Mouse (Mus musculus) neutrophil, adult 5-6 weeks (primary cell): Measurements from ENCODE around the gene Inpp5f. TPM values are rescaled to one million over a fixed set of nuclear protein-coding genes. Genes with fewer than 3 reads are reported as not detected.
"Not testable (repeated sequence)": the region's sequence is repeated elsewhere in the genome, so short reads cannot be mapped to it uniquely, and the experiment has no call there.

Experiments
- ATAC-seq: fragments of 151-379, 151-347 bp; 2 replicates; pipeline ENCODE4 v1.8.0; 2017; ENCODE audit warnings: mild to moderate bottlenecking, moderate TSS enrichment; ENCODE audit not compliant: insufficient number of reproducible peaks, poor library complexity, low FRiP score, severe bottlenecking; ENCODE audit errors: extremely low read depth
- total RNA-seq: library from RNA; stranded (forward); fragments of 200-1000 nt; gene quantifications from 2 replicates; pipeline ENCODE4 v1.2.3, GENCODE M21; 2017

Inpp5f gene
- total RNA-seq, 1 experiment from 2014 or later: 67.3 TPM

- no peak for ATAC-seq
Observed at GRCm38 (mm10) chr7:128591345-128592084, 19.6 kb upstream of the Inpp5f start.

GRCm38 (mm10) chr7:128592118-128592935 lies 18.8 kb upstream of the Inpp5f start:
- ATAC-seq: no peak

DNA sequence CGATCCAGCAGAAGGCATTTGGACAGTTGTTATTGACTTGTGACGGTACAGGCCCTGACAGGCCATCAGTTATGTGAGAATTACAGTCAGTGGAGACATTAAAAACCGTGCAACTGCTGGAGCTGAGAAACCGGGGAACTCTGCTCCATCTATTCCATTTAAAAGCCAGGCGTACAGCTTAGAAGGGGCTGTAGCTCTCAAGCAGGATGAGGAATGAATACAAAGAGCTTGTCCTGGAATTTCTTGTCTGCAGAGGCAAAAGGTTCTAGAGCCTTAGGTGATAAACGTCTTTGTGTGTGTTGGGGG lies 18.2 kb upstream of the Inpp5f start:
- no peak for ATAC-seq

DNA sequence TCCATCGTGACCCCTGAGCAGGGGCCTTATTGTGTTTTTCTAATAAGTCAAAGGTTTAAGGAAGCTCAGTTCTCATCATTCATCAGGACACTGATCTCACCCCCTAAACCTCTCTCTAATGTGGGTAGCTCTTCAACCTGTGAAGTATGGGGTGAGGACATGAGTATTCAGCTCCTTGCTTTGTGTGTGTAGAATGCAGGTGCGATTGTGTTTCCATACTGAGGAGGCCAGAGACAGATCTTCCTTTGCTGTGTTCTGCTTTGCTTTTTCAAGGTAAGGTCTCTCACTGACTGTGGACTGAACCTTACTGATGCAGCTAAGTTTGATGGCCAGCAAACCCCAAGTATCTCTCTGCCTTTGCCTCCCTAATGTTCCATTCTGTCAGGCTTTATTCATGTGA lies 14.9 kb upstream of the Inpp5f start:
- no peak for ATAC-seq

DNA sequence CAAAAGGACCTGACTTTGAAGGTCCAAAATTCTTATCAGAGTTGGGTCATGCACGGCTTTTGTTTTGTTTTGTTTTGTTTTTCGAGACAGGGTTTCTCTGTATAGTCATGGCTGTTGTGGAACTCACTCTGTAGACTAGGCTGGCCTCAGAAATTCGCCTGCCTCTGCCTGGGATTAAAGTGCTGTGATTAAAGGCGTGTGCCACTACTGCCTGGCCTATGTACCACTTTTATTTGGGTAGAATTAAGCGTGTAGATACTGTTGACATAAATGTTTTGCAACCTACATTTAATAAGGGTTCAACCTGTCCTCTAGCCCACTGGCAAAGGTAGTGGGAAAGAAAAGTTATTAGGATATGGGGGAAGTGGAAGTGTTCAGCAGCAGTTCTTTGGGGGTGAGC lies 12.1 kb upstream of the Inpp5f start:
- ATAC-seq: no peak

DNA sequence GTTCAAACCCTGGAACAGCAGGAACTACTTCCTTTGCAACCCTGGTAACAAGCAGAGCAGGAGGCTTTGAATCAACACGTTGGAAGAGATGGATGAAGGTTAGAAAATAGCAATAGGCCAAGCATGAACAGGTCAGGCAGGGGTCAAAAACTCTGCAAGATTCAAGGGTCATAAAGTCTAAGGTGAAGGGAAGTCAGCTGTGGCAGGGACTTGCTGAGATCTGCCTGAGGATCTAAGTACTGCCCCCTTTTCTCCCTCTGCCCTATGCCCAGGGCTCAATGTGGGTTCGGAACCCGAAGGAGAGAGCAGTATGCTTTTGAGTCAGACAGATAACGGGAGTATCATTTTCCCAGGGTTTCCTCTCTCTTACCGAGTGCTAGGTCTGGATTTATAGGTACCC lies 9.3 kb upstream of the Inpp5f start:
- ATAC-seq: no peak

DNA sequence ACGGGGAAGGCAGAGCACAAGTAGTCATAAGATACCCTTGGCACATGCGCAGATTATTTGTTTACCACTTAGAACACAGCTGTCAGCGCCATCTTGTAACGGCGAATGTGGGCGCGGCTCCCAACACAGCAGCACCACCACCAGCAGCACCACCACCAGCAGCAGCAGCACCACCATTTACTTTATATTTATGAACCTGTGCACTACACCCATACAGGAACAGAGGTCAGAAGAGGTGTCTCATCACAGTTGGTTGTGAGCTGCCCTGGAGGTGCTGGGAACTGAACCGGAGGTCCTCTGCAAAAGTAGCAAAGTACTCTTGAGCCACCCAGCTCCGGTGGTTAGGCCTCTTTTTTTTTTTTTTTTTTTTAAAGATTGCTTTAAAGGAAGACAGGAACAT lies 1.2 kb upstream of the Inpp5f start:
- not testable (repeated sequence) for ATAC-seq

DNA sequence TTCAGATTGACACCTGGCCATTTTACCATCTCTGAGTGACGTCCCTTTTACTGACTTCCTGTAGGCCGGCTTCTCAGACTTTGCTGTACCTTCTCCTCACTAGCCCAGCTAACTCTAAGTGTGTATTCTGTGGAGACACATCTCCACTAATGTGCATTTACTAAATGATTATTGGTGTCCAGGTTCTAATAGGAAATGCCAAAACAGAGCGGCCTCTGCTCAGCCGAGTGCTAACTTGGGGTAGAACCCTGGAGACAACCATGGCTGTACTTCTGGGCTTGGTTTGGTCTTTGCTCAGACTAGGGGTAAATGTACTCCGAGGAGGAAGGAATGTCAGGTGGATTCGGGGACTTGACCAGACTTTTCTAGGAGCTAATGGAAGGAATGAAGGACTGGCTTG lies 638 bp upstream of the Inpp5f start:
- no peak for ATAC-seq

GRCm38 (mm10) chr7:128611799-128612411 lies 777 bp downstream of the Inpp5f start:
- no peak for ATAC-seq

GRCm38 (mm10) chr7:128612521-128613181 lies 1.5 kb downstream of the Inpp5f start:
- no peak for ATAC-seq

DNA sequence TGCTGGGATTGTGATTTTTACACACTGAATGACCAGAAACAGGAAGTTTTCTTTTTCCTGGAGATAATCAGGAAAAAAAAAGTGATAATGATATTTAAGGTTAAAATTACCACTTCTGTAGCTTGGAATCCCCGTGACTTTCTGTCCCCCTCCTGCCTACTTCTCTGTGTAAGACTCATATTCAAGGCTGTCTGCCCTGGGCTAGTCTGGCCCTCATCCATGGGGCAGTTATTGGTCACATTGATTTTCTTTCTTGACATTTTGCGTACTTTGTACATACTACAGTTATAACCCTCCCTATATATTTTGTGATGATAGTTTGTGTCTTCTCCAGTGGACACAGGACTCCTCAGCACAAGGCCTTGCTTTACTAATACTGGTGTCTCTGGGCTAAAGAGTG lies 2.5 kb downstream of the Inpp5f start:
- no peak for ATAC-seq

- ATAC-seq: no peak
Observed at GRCm38 (mm10) chr7:128617587-128617986, 6.5 kb downstream of the Inpp5f start.

DNA sequence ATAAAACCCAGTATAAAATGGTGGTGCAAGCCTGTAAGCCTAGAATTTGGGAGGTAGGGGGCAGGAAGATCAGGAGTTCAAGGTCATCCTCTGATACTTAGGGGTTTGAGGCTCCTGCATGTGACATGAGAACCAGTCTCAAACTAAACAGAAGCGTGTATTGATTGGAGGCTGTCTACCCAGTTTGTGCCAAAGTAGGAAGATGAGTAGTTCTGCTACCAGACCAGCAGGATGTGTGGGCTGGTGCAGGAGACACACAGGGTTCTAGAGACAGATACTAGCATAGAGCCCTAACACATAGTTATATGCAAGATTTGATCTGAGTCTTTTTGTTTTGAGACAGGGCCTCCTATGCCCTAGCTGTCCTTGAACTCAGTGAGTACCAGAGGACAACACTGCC lies 9.1 kb downstream of the Inpp5f start:
- no peak for ATAC-seq

DNA sequence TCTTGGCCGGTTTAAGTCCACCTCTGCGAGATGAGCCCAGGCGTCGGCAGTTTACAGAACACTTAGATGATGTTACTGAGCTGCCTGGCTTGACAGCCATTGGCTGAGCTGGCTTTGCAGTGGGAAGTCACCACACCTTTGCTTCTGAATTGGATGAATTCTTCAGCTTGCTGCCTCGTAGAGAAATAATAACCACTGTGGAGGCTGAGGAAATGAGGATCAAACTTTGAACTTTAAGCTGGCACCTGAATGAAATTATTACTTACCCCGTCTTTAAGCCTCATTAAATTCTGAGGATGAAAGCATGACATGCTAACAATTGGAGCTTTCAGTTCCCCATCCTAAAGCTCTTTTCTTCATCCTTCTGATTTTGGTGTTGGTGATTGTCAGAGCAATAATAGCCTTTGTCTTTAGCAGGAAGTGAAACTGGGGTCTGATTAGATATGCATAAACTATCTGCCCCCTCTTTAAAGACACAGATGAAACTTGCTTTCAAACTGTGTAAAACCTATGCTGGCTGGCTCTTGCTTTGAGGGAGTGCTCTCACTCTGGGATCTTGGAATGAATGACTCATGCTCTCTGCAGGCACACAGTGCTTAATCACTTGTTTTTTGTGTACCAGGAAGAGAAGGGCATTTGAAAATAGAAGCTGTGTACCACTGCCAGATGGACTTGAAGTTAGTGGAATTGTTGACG lies 11.3 kb downstream of the Inpp5f start:
- peak; percentile 85 for ATAC-seq

DNA sequence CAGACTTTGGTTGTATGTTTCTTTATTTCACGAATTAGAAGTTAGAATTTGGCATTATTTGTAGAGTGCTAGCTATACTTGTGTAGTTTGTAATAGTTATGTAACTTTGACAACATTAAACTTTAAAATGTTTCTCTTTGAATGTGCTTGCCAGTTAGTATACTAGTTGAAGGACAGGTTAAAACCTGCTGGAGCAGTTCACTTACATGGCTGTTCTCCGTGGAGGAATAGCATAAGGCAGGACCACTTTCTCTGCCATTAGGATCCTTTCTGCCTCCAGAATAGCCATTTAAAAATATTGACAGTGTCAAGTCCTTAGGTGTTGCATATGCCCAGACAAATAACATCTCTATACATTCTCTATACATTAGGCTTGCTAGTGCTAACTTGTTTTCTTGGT lies 11.9 kb downstream of the Inpp5f start:
- ATAC-seq: no peak

DNA sequence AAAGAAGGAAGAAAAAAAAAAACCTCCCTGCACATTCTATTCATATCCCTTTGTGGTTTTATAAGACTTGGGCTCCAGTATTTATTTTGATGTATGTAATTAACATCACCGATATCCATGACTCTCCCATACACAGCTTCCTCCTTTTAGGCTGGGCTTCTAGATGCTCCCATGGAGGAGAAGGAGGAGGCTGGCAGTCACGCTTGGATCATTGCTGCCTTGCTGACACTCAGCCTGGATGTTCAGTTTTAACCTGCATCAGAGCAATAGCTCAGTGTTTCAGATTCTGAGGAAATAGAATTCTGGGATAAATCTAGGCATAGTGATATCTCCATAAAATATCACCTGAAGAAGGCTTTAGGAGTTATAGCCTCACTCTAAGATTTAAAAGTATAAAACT lies 14.3 kb downstream of the Inpp5f start:
- no peak for ATAC-seq

GRCm38 (mm10) chr7:128626601-128627000 lies 15.5 kb downstream of the Inpp5f start:
- ATAC-seq: 0 out of 2 replicates have a peak, but pooled peaks have one; percentile 26

DNA sequence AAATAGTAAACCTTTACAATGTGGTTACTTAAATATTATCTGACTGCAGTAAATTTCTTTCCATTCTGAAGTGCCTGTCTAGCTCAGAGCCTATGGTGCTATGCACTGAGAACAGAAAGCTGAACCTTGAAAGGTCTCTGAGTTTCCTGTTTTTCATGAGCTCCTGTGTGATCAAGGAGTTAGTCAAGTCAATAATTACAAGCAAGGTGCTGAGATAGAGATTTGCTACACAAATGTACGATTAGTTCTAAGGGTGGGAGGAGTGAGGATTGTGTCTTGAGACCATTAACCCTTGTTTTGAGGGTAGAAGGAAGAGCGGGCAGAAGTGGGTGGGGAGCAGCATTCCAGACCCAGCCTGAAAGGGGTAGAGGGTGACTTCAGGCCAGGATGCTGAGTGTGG lies 16.1 kb downstream of the Inpp5f start:
- ATAC-seq: no peak

- no peak for ATAC-seq
Observed at GRCm38 (mm10) chr7:128627723-128628122, 16.6 kb downstream of the Inpp5f start.
